Mouse (Mus musculus) embryo, embryonic 10.5 days (tissue): ENCODE data around the gene Kcnh4.

Experiments used
- DNase-seq: peaks from one replicate; pipeline ENCODE4 v3.0.0-alpha.2; 2015; ENCODE audit warnings: low spot score

Kcnh4 gene

DNA sequence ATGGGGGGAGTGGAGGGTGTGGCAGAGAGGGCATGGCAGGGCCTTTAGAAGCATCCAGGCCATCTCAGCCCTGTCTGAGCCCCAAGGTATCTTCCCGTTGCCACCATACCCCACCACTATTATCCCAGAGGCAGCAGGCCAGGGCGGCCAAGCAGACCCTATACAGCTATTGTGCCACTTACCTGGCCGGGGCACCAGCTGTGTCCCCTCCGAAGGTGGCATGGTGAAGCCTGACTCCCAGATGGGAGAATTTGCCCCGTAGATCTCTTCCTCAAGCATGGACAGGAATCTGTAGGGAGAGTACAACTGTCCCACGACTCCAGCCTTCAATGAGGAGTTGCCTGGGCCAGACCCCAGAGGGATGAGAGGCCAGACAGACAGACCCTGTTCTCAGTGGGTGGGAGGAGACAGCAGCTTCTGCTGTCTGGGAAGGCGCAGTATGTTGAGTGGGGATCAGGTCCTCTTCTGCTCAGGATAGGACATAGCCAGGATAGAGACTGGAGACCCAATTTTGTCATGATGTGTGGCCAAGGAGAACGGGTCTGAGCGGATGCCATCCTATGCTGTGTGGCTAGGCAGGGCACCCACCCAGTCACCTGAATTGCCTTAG is 50.4 kb downstream of the Kcnh4 start:
- DNase-seq: no peak

DNA sequence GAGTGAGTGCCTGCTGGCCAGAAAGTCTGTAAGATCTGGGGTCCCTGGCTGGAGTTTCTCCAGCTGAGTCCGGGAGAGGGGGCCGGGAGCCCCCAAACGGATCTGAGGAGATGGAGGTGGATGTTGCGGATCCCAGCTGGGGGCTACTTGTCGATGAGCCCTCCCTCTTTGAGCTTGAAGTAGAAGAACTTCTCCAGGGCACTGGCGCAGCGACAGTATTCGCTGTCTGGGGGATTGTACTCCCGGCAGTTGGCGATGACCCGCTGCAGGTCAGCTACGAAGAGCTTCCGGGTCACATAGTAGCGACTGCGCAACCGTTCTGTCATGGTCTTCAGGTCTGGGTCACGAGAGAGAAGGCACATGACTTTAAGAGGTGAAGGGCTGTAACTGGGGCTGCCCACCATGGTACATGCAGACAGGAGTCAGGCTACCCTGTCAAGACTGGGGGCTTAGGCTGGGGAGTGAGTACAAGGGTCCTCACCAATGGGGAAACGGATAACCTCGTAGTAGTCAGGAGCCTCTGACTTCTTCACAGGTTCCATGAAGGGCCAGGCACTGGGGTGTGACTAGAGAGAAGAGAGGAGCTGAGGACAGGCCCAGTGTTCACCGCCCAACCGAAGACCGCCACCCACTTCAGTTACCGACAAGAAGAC is 54.5 kb downstream of the Kcnh4 start:
- no peak for DNase-seq

DNA sequence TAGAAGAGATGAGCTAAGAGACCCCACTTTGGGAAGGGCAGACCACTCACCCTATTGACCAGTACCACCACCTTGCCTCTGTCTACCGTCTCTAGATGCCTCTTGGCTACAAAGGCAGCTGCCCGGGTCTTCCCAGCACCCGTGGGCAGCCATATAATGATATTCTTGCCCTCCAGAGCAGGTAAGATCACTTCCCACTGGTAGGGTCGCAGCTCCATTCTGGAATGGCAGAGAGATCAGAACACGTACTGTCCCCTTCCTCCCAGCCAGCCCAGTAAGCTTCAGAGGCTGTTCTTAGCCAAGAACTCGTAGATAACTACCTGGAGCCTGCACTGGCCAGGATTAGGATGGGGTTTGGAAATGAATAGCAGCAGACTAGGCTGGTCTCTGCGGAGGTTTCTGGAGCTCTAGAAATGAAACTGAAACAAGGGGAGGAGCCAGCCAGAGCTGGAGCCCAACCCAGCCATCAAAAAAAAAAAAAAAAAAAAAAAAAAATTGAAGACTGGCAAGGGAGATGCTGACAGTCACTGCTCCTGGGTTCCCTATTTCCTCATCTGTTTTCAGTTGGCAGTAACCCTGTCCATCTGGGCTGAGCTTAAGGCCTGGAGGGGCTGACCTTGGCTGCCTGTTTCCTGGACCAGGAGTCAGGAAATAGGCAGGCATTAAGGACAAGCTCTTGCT is 55.8 kb downstream of the Kcnh4 start, which contains the start of gene Dhx58:
TSS of gene Dhx58 (minus strand) at position 421 of the 681 bp plus-strand sequence.
- no peak for DNase-seq

DNA sequence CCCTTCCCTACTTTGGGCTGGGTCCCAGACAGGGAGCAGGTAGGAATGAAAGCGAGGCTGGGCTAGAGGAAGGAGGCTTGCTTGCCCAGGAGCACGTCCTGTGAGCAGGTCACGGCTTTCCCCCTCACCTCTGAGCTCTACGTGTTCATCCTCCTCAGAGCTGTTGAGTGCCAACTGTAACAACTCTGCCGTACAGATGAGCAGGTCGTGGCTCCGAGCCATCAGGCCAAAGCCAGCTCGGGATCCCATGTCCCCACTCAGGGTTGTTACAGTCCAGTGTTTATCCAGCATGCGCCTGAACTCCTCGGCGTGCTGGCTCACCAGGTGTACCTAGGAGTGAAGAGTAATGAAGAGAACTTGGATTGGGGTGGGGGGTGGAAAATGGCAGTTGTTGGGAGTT is 56.4 kb downstream of the Kcnh4 start:
- DNase-seq: no peak

DNA sequence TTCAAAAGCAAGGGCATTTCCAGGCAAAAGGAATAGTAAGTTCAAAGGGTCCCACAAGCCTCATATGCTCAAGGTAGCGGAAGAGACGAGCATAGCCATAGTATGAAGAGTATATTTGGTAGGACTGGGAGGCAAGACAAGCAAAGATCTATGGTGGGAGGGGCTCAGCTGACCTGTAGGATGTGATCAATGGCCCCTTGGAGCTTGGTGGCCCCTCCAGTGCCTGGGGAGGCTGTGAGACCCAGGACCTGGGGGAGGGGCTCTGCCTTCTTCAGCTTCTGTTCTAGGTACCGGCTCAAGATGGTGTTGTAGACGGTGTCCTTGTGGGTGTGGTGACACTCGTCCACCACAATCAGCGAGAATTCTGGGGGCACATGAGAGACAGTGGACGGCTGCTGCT is 56.8 kb downstream of the Kcnh4 start:
- no peak for DNase-seq

DNA sequence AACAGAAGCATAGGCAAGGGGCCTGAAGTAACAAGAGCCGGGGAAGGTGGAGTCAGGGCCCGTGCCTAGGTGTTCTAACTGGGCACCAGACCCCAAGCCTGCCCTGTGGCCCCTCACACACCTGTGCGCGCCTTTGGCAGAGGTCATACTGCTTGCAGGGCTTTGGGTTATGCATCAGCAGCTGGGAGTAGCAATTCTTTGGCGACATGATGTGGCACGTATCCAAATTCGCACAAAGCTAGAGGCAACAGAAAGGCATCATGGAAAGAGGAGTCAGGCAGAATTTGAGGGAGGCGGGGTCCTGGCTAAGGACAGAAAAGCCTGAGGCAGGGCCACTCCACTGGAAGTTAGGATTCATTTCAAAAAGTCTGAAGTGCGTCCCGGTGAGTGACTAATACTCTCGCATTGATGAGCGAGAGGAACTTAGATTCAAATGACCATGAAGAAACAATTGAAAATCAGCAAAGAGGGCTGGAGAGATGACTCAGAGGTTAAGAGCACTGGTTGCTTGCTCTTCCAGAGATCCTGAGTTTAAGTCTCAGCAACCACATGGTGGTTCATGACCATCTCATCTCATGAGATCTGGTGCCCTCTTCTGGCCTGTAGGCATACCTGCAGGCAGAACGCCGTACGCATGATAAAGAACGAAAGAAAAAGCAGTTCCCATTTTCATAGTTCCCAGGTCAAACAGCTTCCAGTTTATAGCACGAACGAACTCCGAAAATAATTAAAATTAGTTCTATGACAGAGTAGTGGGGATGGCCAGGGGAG is 57.5 kb downstream of the Kcnh4 start:
- peak; percentile 92 for DNase-seq

DNA sequence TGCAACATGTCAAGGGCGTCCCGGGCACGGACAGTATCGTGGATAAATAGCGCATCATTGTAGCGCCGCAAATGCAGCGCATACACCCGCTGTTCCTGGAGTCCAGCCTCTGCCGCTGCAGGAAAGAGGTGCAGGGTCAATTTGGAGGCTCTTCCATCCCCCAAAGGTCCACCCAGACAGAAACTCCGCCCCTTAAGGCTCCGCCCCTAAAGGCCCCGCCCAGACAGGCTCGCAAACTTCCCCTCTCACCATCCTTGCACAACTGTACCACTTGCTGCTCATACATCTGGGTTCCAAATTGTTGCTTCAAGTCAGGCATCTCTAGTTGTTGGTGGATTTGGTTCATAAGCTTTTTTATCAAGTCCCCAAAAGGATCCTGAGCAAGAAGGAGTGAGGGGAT is 58.4 kb downstream of the Kcnh4 start:
- DNase-seq: peak; percentile 70

DNA sequence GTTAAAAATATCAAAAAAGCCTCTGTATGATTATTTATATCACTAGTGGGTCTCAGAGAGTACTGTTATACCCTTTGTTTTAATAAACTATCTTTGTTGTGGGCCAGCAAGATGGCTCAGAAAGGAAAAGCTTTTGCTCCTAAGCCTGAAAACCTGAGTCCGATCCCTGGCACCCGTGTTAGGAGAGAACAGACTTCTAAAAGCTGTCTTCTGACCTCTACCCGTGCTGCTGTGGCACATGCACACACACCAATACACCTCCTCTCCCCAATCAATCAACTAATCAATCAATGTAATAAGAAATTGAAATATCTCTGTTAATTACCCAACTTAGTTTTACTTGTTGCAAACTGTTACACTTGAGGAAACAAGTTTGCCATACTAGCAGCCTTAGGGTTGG is 59.0 kb downstream of the Kcnh4 start:
- no peak for DNase-seq

DNA sequence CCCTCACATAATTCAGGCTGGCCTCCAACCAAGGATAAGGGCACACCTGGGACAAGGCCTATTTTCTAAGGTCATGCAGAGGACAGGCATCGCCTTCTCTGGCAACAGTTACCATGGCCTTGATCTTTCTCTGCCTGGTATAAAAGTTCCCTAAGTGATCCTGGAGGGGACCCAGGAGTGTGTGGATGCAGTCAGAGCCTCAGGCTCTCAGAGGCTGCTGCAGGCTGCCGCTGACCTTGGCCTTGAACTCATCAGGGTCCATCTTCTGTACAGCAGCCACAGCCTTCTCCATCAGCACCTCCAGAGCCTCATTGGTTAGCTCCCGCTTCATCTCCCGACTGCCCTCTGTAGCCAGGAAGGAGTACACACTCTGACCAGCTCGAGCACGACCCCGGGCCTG is 61.8 kb downstream of the Kcnh4 start:
- no peak for DNase-seq

DNA sequence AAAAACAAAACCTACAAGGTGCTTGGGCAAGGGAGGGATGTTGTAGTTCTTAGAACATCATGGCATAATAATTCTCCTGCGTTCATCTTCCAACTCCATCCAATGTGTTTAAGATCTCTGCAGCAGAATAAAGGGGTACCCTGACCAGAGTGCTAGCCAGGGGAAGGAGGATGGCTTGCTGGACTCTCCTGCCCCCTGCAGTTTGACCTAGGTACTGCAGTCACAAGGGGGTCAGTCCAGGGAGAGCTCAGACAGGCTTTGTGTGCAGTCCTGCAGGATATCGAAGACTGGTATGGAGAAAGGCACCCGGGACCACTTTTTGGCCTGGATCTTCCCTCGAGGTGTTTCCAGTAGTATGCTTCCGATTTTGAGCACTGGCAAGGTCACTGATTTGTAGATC is 64.8 kb downstream of the Kcnh4 start:
- peak; percentile 86 for DNase-seq

DNA sequence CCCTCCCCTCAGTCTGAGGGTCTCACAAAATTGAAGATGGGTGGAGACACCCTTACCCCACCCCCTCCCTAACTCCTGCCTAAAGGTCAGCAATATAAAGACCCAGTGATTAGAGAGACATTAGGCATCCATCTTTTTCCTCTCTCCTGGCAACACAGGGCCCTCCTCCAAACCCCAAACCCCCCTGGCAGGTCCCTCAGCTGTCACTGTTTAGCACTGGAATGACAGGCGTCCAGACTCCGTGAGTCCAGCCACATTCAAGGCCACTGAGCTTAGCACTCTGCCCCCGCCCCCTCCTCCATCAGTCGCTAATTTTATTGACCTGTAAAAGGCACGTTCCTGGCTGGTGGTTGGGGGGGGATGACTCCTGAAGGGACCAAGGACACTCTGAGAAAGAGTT is 66.6 kb downstream of the Kcnh4 start:
- DNase-seq: no peak

DNA sequence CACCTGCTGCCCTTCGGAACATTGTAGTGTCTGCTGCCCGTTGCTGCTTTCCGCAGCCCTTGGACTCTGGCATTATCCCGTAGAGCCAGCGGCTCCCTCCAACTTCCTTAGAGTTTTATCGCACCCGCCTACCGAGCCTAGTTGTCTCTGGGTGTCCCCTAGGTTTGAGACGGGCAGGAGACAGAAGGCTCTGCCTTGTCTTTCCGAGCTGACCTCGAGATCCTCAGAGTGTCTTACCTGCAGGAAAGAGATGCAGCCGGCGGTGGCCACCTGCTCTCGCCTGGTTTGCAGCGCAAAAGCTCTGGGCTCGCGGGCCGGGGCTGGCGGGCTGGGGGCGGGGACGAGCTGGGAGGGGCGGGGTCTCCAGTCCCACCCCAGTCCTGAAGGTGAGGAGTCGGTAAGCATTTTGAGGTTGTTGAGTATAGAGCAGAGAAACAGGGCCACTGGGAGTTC is 67.6 kb downstream of the Kcnh4 start, which contains the start of gene Zfp385c:
TSS of gene Zfp385c (minus strand) at position 292 of the 453 bp plus-strand sequence.
- no peak for DNase-seq

DNA sequence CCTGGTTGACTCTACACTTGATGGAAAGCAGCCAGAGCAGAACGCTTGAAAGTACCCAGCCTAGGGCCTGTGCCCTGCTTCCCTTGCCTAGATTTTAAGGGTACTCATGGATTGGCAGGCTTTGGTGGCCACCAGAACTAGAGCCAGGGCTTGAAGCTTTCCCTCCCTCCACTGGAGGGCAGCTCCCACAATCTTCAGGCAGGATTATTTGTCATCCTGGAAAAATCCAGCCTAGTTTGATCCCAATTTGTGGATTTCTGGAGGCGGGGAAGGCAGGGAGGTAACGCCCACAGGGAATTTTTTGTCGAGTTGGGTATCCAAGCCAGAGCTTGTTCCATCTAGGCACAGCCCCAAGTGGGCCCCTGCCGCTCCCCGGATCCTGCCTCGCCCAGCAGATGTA is 69.4 kb downstream of the Kcnh4 start:
- DNase-seq: no peak
